Comparison of ENCODE assay signal across 9 mouse cellular contexts in genomic region chr6:22429026-22429425, GRCm38 (mm10).
DNase-seq lines count a peak whose midpoint lies in the region; ATAC-seq and TF ChIP-seq lines count a peak whose summit lies in the region.
"Had no signal": no experiment of that assay in that cellular context is flagged by ENCODE, and none has a peak within 500 bp of the region (broad histone marks: within the 10 kb centered on the region; RNA-seq: fewer than 3 reads in every experiment).

No protein-coding gene starts in this region.

- no peaks in the 10 kb centered on the region for H3K27me3 ChIP-seq in lung, postnatal 0 days (replicated peaks; ENCODE audit: insufficient read depth, low read length)
- H3K27me3 ChIP-seq in intestine, postnatal 0 days (replicated peaks; ENCODE audit: control insufficient read depth, insufficient read depth, low read length) = no peaks in the 10 kb centered on the region

- TF ChIP-seq EP300 in lung, postnatal 0 days (IDR thresholded peaks at IDR 0.05) = no peak

- WGBS in lung, postnatal 0 days = 34% methylated on average over 3 of the region's 3 CpGs
- 53% methylated on average over 3 of the region's 3 CpGs for WGBS in intestine, postnatal 0 days

- H3K9me3 ChIP-seq in lung, postnatal 0 days (ENCODE audit: low read length) = no peaks in the 10 kb centered on the region
- no peaks in the 10 kb centered on the region for H3K9me3 ChIP-seq in intestine, postnatal 0 days (ENCODE audit: control insufficient read depth)

- no peak overlapping the region for H3K9ac ChIP-seq in lung, postnatal 0 days (replicated peaks; ENCODE audit: low read depth)
- H3K9ac ChIP-seq in intestine, postnatal 0 days (ENCODE audit: low read depth, low read length) = no peak overlapping the region

- no peak for TF ChIP-seq CTCF in lung, postnatal 0 days (IDR thresholded peaks at IDR 0.05)
- TF ChIP-seq CTCF in intestine, postnatal 0 days (IDR thresholded peaks at IDR 0.05; ENCODE audit: low read depth) = no peak

- H3K36me3 ChIP-seq in lung, postnatal 0 days (ENCODE audit: insufficient read depth, low read length) = no peaks in the 10 kb centered on the region
- H3K36me3 ChIP-seq in intestine, postnatal 0 days (ENCODE audit: control insufficient read depth, insufficient read depth) = no peaks in the 10 kb centered on the region

- H3K4me3 ChIP-seq in lung, postnatal 0 days (ENCODE audit: low read depth, low read length) = no peak overlapping the region
- H3K4me3 ChIP-seq in intestine, postnatal 0 days (ENCODE audit: low read depth, low read length) = no peak overlapping the region

- no peaks in the 10 kb centered on the region for H3K4me1 ChIP-seq in lung, postnatal 0 days (ENCODE audit: insufficient read depth, low read depth, low read length)
- no peaks in the 10 kb centered on the region for H3K4me1 ChIP-seq in intestine, postnatal 0 days (replicated peaks; ENCODE audit: control insufficient read depth, insufficient read depth, low read length)

- no peak overlapping the region for H3K27ac ChIP-seq in lung, postnatal 0 days (ENCODE audit: low read length)
- H3K27ac ChIP-seq in intestine, postnatal 0 days (ENCODE audit: low read depth, low read length) = no peak overlapping the region

- no peak for DNase-seq in frontal cortex, postnatal 25 days (ENCODE audit: low spot score in 2 of 2)
- peak; percentile 57 for DNase-seq in 3T3-L1 (ENCODE audit: low read depth, low spot score)
- peak; percentile 8 to 13 for DNase-seq in cerebellum, postnatal 14 days
- peak; percentile 13 to 23 for DNase-seq in layer of hippocampus, postnatal 10 days (ENCODE audit: low spot score in 2 of 2)
- DNase-seq in lung, postnatal 0 days (ENCODE audit: low spot score) = no peak
- DNase-seq in adrenal gland, postnatal 14 days = no peak

- peak; percentile 62; the same call in 1 of the 2 replicates for ATAC-seq in frontal cortex, adult (ENCODE audit: low TSS enrichment)
- ATAC-seq in lung, postnatal 0 days = no peak
- no peak for ATAC-seq in intestine, postnatal 0 days

- no peak overlapping the region for H3K4me2 ChIP-seq in lung, postnatal 0 days (replicated peaks; ENCODE audit: low read depth, low read length)
- no peak overlapping the region for H3K4me2 ChIP-seq in intestine, postnatal 0 days (replicated peaks; ENCODE audit: low read depth)
- H3K4me2 ChIP-seq: liver, embryonic 11.5 days had no signal

Comparison
In these comparisons a context has a peak if more than half of its experiments do, and no peak if none do; other contexts are left out.
1. DNase-seq: peak in 3T3-L1 (single experiment), cerebellum, postnatal 14 days (2 of 2) and layer of hippocampus, postnatal 10 days (2 of 2); none in frontal cortex, postnatal 25 days (0 of 2), lung, postnatal 0 days (single experiment) and adrenal gland, postnatal 14 days (single experiment).